Mouse (Mus musculus) large intestine, adult 2 months (tissue): ENCODE data around the gene Cnp. TPM values are rescaled to one million over a fixed set of nuclear protein-coding genes. Genes with fewer than 3 reads are reported as not detected.

Experiments
- DNase-seq: peaks from one replicate; pipeline ENCODE4 v3.0.0-alpha.2; 2012; ENCODE audit warnings: low read depth, low spot score
- WGBS: fragments of 180-500 bp; shearing (Covaris S2); methylation state at CpG from one replicate; pipeline ENCODE4 v1.1.7; 2018; 5-methylcytosine and 5-hydroxymethylcytosine counted together
- polyA plus RNA-seq: library from polyadenylated mRNA; depleted of rRNA; stranded (reverse); fragments of >200 nt; gene quantifications from 2 replicates; pipeline ENCODE4 v1.2.3, GENCODE M21; 2012

Gene Cnp
- polyA plus RNA-seq, 1 experiment = 32.5 TPM

DNA sequence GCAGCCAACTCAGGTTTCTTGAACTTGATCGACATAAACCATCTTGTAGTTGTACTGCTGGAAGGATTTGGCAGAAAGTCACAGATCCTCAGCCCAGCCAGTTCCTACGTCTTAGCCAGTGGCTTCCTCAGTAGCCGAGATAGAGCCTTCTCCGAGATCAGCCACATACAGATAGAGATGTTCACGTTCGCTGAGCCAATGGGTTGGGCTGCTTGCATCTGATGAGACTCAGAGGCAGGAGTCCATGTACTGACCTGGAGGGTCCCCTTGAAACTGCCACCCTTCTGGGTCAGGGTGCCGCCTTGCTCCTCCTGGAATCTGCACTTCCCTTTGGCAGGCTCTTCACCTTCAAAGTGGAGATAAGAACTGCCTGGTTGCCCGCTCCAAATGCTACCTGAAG is 25.2 kb upstream of the Cnp start:
- no peak for DNase-seq
- WGBS = 89% methylated on average over 8 of the region's 8 CpGs

GRCm38 (mm10) chr11:100550101-100550500 is 24.6 kb upstream of the Cnp start:
- no peak for DNase-seq
- 73% methylated on average over 6 of the region's 6 CpGs for WGBS

GRCm38 (mm10) chr11:100552842-100553241 is 21.9 kb upstream of the Cnp start:
- WGBS = 59% methylated on average over 4 of the region's 4 CpGs
- DNase-seq = no peak

DNA sequence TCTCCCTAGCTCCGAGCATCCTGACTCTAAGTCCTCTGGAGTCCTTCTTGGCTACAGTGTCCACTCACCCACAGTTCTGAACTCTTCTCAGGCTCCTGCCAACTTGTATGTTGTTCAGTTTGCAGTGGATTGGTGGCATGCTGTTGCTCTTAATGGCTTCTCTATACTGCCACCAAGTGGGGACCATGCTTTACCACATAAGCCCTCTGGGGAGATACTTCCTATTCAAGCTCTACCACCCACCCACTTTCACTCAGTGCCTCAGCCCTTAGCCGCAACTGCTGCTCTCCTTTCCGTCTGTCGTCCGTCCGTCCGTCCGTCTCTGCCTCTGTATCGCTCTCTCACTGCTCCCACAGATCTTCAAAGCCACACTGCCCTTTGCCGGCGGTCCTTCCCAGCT is 19.1 kb upstream of the Cnp start:
- 25% methylated on average over 11 of the region's 11 CpGs for WGBS
- DNase-seq = no peak

- no peak for DNase-seq
- WGBS = 81% methylated on average over 3 of the region's 3 CpGs
Observed at GRCm38 (mm10) chr11:100557563-100557962, 17.1 kb upstream of the Cnp start.

GRCm38 (mm10) chr11:100559476-100559875 is 15.2 kb upstream of the Cnp start:
- 73% methylated on average over 7 of the region's 7 CpGs for WGBS
- DNase-seq = no peak

GRCm38 (mm10) chr11:100561748-100562147 is 13.0 kb upstream of the Cnp start:
- DNase-seq = no peak
- 46% methylated on average over 5 of the region's 5 CpGs for WGBS

GRCm38 (mm10) chr11:100564297-100564696 is 10.4 kb upstream of the Cnp start:
- no peak for DNase-seq
- 77% methylated on average over 15 of the region's 15 CpGs for WGBS

DNA sequence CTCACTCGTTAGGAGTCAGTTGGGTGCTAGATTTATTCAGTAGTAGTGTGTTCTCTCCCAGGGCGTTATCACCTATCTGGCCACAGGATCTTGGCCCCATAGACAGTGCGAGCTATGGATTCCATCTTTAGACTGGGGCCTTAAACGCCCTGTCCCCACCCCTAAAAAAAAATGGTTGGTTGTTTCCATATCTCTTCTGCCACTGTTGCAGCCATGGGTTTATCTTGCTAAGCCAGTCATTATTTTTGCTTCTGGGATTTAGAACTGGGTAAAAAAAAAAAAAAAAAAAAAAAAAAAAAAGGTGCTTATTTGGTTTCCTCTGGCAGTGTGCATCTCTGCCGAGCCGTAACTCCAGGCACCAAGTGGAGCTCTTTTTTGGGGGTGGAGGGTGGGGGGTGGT is 10.0 kb upstream of the Cnp start:
- DNase-seq = no peak
- 87% methylated on average over 6 of the region's 6 CpGs for WGBS

- 55% methylated on average over 5 of the region's 5 CpGs for WGBS
- no peak for DNase-seq
Observed at GRCm38 (mm10) chr11:100567229-100567628, 7.5 kb upstream of the Cnp start.

GRCm38 (mm10) chr11:100567815-100568245 is 6.9 kb upstream of the Cnp start:
- no peak for DNase-seq
- 21% methylated on average over 9 of the region's 9 CpGs for WGBS

GRCm38 (mm10) chr11:100568692-100569091 is 6.0 kb upstream of the Cnp start:
- no peak for DNase-seq
- 89% methylated on average over 8 of the region's 8 CpGs for WGBS

- 48% methylated on average over 9 of the region's 9 CpGs for WGBS
Observed at GRCm38 (mm10) chr11:100569789-100570188, 4.9 kb upstream of the Cnp start.

GRCm38 (mm10) chr11:100570430-100571201 is 4.1 kb upstream of the Cnp start:
- no peak for DNase-seq
- 15% methylated on average over 8 of the region's 8 CpGs for WGBS

More at GRCm38 (mm10) chr11:100569789-100570188, 4.9 kb upstream of the Cnp start:
- DNase-seq = no peak

- no peak for DNase-seq
- 22% methylated on average over 16 of the region's 16 CpGs for WGBS
Observed at GRCm38 (mm10) chr11:100571202-100571567, 3.5 kb upstream of the Cnp start.

- no peak for DNase-seq
- WGBS = 28% methylated on average over 3 of the region's 3 CpGs
Observed at GRCm38 (mm10) chr11:100574188-100574587, 516 bp upstream of the Cnp start.

GRCm38 (mm10) chr11:100575484-100575855 is 766 bp downstream of the Cnp start:
- DNase-seq = no peak
- WGBS = 34% methylated on average over 2 of the region's 2 CpGs

- 81% methylated on average over 21 of the region's 21 CpGs for WGBS
- no peak for DNase-seq
Observed at GRCm38 (mm10) chr11:100576256-100576655, 1.6 kb downstream of the Cnp start.

- WGBS = 73% methylated on average over 8 of the region's 8 CpGs
- DNase-seq = no peak
Observed at GRCm38 (mm10) chr11:100577852-100578599, 3.3 kb downstream of the Cnp start.

DNA sequence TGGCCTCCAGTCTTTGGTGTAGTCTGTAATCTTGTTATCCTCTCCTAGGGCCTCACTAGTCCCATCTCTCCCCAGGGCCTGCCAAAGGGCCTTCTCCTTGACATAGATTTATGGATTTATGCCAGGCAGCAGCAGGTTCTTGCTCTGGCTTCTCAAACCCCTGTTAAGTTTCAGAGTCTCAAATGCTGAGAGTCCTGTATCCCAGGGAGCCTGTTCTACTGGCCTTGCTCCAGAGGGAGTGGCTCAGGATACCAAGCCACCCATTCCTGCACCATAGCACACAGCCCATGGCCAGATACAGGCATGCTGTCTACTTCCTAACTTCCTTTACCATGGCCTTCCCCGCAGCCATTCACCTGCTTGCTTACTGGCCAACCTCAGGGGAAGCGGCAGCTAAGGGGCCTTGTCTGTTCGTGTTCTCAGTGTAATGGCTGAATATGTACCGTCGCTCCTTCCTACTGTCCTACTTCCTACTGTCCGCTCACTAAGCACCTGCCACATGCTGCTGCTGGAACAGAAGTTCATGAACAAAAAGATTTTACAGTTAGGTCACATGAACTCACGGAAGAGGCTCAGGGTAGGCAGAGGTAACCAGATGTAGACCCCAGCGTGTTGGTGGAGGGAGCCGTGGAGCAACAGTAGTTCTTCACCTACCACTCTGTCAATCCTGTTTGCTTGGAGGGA is 4.6 kb downstream of the Cnp start:
- 72% methylated on average over 9 of the region's 9 CpGs for WGBS
- DNase-seq = no peak

DNA sequence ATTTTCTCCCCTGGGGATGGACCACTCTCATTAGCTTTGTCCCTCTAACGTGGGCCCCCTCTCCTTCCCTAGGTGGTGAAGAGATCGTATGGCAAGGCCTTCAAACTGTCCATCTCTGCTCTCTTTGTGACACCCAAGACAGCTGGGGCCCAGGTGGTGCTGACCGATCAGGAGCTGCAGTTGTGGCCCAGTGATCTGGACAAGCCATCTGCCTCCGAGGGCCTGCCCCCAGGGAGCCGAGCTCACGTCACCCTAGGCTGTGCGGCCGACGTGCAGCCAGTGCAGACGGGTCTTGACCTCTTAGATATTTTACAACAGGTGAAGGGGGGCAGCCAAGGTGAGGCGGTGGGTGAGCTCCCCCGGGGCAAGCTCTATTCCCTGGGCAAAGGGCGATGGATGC is 5.6 kb downstream of the Cnp start:
- 84% methylated on average over 13 of the region's 13 CpGs for WGBS
- DNase-seq = no peak
